Mouse (Mus musculus): Measurements from ENCODE around the gene Haao.

DNA sequence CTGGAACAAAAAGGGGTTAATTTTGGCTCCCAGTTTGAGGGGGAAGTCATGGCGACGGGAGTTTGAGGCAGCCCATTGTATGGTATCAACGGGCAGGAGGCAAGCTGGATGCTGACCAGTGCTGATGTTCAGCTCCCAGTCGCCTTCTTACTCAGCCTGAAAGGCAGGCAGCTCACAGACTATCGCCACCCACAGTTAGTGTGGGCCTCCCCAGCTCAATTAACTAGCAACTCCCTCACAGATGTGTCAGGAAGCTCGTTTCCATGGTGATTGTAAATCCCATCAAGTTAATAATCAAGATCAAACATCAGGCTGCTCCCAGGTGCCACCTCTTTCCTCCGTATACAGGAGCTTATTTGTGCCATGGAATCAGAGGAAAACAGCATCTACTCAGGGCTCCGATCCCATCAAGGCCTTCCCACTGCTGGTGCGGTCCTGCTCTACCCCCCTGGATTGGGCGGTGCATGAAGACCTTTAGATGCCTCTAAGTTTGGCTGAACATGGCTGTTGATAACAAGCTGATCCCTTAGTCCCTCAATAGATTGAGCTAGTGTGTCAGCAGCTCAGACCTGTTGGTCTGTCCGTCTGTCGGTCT lies 1.4 kb upstream of the Haao start:
- TF ChIP-seq CTCF (IDR thresholded peaks at IDR 0.05; ENCODE audit: insufficient read depth, low read length) (no peak), POLR2A (IDR thresholded peaks at IDR 0.05; ENCODE audit: borderline replicate concordance, extremely low read depth, low read depth, low read length) (no peak)
